Mouse (Mus musculus) urinary bladder, postnatal 14 days (tissue): ENCODE results near the gene Eln.

ENCODE experiments used
- DNase-seq: peaks from one replicate; pipeline ENCODE4 v3.0.0; 2021; ENCODE audit warnings: low spot score

The Eln gene

GRCm38 (mm10) chr5:134745000-134745399, 2.1 kb downstream of the Eln start:
- DNase-seq = no peak

- no peak for DNase-seq
Measured at GRCm38 (mm10) chr5:134743991-134744390, 3.1 kb downstream of the Eln start.

GRCm38 (mm10) chr5:134742221-134742795, 4.8 kb downstream of the Eln start:
- DNase-seq = peak; percentile 39

GRCm38 (mm10) chr5:134740501-134741341, 6.4 kb downstream of the Eln start:
- peak; percentile 34 for DNase-seq

- DNase-seq = no peak
Measured at GRCm38 (mm10) chr5:134739951-134740350, 7.2 kb downstream of the Eln start.

- DNase-seq = no peak
Measured at GRCm38 (mm10) chr5:134734920-134735319, 12.2 kb downstream of the Eln start.

GRCm38 (mm10) chr5:134734072-134734471, 13.1 kb downstream of the Eln start:
- no peak for DNase-seq

- DNase-seq = no peak
Measured at GRCm38 (mm10) chr5:134733241-134733640, 13.9 kb downstream of the Eln start.

- no peak for DNase-seq
Measured at GRCm38 (mm10) chr5:134729124-134729523, 18.0 kb downstream of the Eln start.

GRCm38 (mm10) chr5:134728535-134728934, 18.6 kb downstream of the Eln start:
- DNase-seq = no peak

GRCm38 (mm10) chr5:134727001-134727639, 20.0 kb downstream of the Eln start:
- DNase-seq = no peak

GRCm38 (mm10) chr5:134725299-134725698, 21.8 kb downstream of the Eln start:
- DNase-seq = no peak

GRCm38 (mm10) chr5:134720058-134720457, 27.1 kb downstream of the Eln start:
- no peak for DNase-seq

GRCm38 (mm10) chr5:134711076-134711475, 36.0 kb downstream of the Eln start:
- no peak for DNase-seq

GRCm38 (mm10) chr5:134709275-134709674, 37.8 kb downstream of the Eln start:
- no peak for DNase-seq

GRCm38 (mm10) chr5:134704157-134704556, 43.0 kb downstream of the Eln start:
- peak; percentile 68 for DNase-seq

GRCm38 (mm10) chr5:134695539-134695938, 51.6 kb downstream of the Eln start:
- DNase-seq = no peak

GRCm38 (mm10) chr5:134695082-134695481, 52.0 kb downstream of the Eln start:
- no peak for DNase-seq

- no peak for DNase-seq
Measured at GRCm38 (mm10) chr5:134692704-134693103, 54.4 kb downstream of the Eln start.

- peak; percentile 99 for DNase-seq
Measured at GRCm38 (mm10) chr5:134688718-134689284, 58.3 kb downstream of the Eln start.

GRCm38 (mm10) chr5:134688086-134688717, 58.9 kb downstream of the Eln start, which contains the start of gene Limk1:
Gene Limk1, minus strand, starts transcription at chr5:134688598.
- DNase-seq = no peak

GRCm38 (mm10) chr5:134687187-134687586, 59.9 kb downstream of the Eln start:
- no peak for DNase-seq
